Mouse (Mus musculus): ENCODE measurements around the gene Lmx1b. TPM values are rescaled to one million over a fixed set of nuclear protein-coding genes. Genes with fewer than 3 reads are reported as not detected.
A peak's percentile ranks its signal among the peaks of the same experiment; 100 is the strongest.

Gene Lmx1b
- total RNA-seq, 1 experiment from 2014 or later: not detected

DNA sequence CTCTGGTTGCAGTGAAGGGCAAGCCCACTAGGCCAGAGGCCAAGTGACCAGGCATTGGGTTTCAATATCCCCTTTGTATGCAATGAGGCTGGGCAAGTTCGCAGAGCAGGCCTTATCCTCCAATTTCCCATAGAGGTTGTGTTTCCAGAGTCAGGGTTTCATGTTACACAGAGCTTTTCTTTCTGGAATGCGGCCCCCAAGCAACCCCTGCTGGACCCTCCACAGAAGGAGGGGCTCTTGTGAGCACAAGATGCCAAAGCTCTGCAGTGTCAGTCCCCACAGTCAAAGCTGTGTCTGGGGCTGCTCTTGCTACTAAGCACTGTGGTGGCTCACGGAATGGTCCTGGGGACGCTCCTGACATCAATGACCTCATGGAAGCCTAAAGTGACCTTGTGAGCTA lies 8.6 kb upstream of the Lmx1b start:
- ATAC-seq (replicated peaks in 1 of 2; ENCODE audit: insufficient read depth in 1 of 2, low FRiP score in 2 of 2, low TSS enrichment in 1 of 2, low read depth in 1 of 2, poor library complexity in 2 of 2, severe bottlenecking in 2 of 2): no peak

DNA sequence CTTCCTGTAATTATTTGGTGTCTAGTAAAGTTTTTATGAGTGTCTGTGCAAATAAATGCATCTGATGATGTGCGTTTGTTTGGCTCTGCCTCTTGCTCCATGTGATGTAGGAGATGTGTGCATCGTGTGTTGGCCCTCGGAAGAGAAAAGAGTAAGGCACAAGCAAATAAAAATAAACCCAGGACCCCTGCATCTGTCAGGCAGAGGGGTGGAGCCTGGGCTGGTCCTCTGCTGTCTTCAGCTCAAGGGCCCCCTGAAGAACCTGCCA lies 5.9 kb upstream of the Lmx1b start:
- no peak for ATAC-seq (replicated peaks in 1 of 2; ENCODE audit: insufficient read depth in 1 of 2, low FRiP score in 2 of 2, low TSS enrichment in 1 of 2, low read depth in 1 of 2, poor library complexity in 2 of 2, severe bottlenecking in 2 of 2)

DNA sequence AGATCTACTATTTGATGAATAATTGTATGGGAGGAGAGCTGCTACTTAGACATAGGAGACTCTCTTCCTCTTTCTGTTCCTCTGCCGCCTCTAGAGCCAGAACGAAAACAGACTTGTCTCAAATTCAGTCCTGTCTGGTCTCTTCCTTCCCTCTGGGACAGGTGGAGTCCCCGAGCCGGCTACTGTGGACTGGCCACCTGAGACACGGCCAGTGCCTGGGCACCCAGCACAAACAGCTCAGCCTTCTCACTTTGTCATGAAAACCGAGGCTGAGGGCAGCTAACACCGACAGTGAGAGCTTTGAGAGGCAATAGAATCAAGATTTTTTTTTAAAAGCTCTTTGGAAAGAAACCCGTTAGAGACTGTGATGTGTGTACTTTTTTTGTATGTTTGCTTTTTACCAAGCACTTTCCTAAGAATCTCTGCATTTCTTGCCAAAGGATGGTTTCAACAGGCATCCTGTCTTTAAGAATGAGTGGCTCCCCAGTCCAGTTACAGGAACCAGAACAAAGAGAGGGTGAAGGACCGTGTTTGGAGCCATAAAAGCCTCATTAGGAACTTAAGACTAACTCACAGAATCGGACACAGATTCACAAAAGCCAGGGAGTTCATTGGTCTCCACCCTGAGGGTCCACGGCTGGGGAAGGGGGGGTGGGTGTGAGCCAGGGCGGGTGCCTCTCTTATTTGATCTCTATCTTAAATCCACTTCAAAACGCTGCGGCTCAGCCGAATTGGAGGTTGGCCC lies 5.4 kb upstream of the Lmx1b start:
- no peak for ATAC-seq (replicated peaks in 1 of 2; ENCODE audit: insufficient read depth in 1 of 2, low FRiP score in 2 of 2, low TSS enrichment in 1 of 2, low read depth in 1 of 2, poor library complexity in 2 of 2, severe bottlenecking in 2 of 2)

DNA sequence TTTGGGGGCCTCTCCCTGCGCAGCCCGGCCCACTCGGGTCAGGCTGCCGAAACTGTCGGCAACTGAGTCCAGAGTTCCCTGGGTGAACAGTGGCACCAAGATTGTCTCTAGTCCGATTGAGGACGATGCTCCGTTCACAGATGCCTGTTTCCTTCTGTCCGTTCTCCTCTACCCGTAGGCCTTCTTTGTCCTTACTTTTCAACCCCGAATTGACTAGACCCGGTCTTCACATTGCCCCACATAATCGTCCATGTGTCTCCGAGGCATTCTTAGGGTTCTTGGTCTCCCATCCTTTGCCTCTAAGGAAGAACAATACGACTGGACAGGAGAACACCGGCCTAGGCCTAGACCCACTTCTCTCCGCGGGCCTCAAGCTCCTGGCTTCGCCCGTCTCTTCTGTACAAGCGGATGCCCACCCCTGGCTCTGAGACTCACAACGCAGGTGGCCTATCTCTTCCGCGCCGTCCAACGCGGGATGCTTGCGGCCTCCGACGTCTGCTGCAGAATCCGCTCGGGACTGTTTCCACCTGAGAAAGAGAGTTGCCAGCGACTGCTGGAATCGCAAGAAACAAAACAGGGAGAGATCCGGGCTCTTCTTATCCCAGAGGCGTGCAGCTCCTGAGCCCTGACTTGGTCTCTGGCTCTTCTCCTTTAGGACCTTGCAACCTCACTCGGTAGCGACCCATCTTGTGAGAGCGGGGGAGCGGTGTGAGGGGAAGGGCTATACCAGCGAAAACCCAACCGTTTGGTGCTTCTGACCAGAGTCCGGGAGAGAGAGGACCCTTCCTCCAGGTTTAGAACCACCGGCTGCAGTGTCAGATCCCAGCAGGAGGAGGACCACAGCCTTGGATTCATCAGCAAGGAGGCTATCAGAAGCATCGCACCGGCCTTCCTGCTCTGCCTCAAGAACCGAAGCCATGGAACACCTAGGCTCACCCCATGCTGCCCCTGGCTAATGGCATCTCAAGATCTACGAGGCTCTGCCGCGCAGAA lies 3.7 kb upstream of the Lmx1b start:
- ATAC-seq (replicated peaks in 1 of 2; ENCODE audit: insufficient read depth in 1 of 2, low FRiP score in 2 of 2, low TSS enrichment in 1 of 2, low read depth in 1 of 2, poor library complexity in 2 of 2, severe bottlenecking in 2 of 2): no peak

DNA sequence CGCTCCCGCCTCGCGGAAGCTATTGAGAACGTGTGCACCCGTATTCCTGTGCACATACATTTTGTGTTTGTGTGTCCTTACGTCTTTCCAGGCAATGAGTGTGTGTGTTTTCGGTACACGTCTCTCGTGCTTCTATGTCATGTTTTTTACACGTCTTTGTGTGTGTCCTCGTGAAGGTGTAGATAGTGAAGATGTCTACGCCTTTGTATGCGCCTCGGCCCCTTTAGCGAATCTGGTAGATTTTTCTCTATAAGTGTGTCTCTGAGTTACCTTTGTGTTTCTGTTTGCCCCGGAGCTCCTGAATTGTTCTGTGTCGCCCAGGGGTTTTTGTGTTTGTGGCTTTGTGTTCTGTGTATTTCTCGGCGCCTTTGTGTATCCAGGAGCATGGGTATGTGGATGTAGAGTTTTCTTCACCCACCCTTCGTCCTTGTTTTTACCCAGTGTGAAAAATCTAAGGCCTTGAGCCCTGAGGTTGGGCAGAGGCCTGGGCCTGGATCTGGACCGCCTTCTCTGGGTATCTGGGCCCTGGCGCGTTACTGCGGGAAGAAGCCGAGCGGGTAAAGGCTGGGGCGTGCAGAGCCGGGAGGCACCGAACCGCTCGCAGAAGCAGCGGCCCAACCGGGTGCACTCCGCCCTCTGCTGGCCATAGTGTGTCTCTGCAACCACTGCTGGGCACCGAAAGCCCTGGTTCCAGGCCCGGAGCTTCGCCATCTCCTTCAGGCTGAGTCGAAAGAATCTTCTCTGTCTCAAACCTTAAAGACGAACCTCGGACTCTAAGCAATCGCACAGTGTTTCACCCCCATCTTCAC lies 2.5 kb upstream of the Lmx1b start:
- peak; percentile 66 to 69; a peak in 3 of 4 replicates for ATAC-seq (replicated peaks in 1 of 2; ENCODE audit: insufficient read depth in 1 of 2, low FRiP score in 2 of 2, low TSS enrichment in 1 of 2, low read depth in 1 of 2, poor library complexity in 2 of 2, severe bottlenecking in 2 of 2)

DNA sequence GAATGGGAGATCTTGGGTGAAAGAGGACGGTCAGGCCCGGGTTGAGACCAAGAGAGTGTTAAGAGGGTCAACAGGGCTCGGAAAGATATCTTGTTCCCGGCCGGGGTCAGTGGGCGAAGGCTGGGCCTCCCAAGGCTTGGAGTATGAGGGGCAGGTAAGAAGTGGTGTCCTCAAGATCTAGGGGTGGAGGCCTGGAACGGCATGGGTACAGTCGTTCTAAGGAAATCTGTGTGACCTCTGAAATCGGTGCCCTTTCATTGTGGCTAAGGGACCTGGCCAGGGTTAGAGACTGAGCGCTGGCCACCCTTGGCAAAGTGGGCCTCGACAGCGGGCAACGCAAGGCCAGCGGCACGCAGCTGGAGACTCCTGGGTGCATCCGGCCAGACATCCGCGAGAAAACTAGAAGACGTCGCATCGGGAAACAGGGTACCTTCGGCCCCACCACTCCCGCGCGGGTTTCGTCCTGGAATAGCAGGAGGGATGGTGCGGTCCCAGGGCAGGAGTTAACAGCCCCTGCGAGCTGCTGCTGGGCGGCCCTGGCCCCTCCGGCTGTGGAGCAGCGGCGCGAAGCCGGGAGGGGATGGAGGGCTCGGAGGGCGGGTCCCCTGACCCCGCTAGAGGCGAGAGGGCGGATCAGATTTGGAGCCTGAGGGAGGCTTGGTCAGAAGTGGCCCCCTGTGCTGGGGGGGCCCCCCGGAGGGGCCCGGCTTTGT lies 1.7 kb upstream of the Lmx1b start:
- ATAC-seq (replicated peaks in 1 of 2; ENCODE audit: insufficient read depth in 1 of 2, low FRiP score in 2 of 2, low TSS enrichment in 1 of 2, low read depth in 1 of 2, poor library complexity in 2 of 2, severe bottlenecking in 2 of 2): no peak

DNA sequence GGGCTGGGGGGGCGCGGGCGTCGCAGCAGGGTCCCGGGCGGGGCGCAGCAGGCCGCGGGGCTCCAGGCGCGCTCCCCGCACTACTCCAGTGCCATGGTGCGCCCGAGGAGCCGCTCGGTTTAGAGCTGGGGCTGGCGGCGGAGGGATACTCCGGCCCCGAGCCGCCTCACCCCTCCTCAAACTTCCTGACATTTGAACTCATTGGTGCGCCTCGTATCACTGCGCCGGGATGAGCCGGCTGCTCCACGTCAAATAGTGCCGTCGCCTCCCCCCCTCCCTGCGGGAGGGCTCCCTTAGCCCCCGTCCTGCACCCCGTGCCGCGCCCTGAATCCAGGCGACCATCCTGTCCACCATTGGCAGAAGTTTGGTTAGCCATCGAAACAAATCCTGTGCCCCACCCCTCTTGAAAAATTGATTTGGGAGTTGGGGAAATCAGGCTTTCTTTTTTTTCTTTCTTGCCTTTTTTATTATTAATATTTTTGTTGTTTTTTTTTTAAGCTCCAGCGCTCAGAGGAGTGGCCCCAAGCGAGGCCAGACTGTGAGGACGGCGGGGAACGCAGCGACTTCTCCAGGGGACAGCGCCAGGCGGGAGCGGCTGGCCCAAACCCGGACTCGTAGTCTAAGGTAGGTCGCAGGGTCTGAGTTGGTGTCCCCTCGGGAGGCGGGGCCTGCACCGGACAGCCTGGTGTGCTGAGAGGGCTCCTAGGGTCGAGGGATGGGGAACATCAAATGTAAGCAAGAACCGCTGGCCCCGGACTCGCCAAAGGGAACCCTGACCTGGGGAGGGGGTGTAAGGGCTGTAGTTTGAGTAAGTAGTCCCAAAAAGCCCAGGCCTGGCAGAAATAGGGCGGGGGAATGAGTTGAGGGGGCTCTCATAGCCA lies 907 bp upstream of the Lmx1b start:
- no peak for ATAC-seq (replicated peaks in 1 of 2; ENCODE audit: insufficient read depth in 1 of 2, low FRiP score in 2 of 2, low TSS enrichment in 1 of 2, low read depth in 1 of 2, poor library complexity in 2 of 2, severe bottlenecking in 2 of 2)

DNA sequence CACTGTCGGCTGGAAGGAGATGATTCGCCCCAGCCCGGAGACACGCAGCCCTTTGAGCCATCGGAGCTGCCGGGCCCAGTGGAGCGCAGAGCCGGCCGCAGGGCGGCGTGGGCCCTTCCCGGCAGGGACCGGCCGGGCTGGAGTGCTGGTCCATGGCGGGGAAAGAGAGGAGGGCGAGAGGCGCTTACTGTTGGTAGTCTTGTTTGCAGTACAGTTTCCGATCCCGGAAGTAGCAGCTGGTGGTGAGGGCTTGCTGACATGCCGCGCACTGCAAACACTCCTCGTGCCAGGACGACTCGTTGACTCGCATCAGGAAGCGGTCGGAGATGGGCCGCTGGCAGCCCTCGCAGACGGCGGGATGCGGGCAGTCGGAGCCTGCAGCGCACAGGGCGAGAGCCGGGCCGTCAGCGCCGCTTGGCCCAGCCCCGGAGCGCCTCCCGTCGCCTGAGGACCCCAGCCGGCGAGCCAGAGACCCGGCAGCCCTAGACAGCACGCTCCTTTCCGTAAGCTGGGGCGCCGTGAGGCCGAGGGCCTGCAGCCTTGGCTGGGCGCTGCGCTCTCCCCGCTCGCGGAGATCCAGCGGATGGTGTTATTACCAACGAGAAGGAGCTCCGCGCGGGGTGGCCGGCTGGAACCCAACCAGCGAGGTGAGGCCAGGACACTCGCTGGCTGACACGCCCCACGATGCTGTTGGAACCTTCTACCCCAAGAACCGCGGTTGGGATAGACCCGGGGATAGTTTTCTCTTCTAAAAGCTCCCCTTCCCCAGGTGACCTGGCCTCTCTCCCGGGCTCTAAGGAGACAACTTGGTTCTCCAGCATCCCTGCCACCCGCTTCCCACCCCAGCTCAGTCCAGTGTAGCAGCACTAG lies 775 bp downstream of the Lmx1b start:
- ATAC-seq (replicated peaks in 1 of 2; ENCODE audit: insufficient read depth in 1 of 2, low FRiP score in 2 of 2, low TSS enrichment in 1 of 2, low read depth in 1 of 2, poor library complexity in 2 of 2, severe bottlenecking in 2 of 2): peak in 1 of 2 experiments; percentile 33; a peak in 2 of 4 replicates

DNA sequence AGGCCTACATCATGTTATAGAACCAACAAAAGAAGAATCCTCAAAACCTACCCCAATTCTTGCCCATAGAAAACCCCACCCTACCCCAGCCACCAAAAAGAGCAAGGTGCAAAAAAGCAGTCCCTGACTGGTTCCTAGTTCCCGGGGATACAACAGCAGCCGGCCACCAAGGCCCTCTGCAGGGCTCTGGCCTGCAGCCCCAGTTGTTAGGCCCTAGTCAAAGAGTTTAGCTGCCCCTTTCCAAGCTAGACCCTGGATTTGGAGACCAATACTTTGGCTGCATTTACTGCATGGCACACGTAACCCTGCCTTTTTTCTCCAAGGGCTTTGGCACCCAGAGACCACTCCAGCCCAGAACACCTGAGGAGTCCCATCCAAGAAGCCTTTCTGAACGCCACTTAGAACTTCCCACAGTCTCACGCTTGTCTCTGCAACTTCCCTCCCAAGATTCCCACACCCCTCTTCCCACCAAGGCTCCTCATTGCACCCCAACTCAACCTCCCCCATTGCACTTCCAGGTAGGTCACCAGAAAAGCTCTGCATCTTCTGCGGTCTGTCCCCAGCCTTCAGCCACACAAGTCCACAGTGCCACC lies 2.1 kb downstream of the Lmx1b start:
- ATAC-seq (replicated peaks in 1 of 2; ENCODE audit: insufficient read depth in 1 of 2, low FRiP score in 2 of 2, low TSS enrichment in 1 of 2, low read depth in 1 of 2, poor library complexity in 2 of 2, severe bottlenecking in 2 of 2): no peak

DNA sequence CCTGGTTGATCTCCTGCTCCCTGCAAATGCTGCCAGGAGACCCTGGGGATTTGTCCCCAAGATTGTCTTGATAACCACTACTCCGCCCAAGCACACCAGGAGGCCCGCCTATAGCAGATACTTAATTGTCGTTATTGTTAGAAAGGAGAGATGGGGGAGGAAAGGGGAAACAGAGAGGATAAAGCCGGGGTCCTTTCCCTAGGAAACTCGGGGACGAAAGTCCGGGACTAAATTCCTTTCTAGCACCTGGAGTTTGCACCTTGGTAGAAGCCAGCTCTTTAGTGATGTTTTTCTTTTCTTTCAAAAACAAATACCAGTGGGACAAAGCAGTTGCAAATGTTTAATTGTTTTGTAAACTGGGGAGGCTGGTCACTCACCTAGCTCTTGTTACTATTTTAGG lies 3.0 kb downstream of the Lmx1b start:
- no peak for ATAC-seq (replicated peaks in 1 of 2; ENCODE audit: insufficient read depth in 1 of 2, low FRiP score in 2 of 2, low TSS enrichment in 1 of 2, low read depth in 1 of 2, poor library complexity in 2 of 2, severe bottlenecking in 2 of 2)

DNA sequence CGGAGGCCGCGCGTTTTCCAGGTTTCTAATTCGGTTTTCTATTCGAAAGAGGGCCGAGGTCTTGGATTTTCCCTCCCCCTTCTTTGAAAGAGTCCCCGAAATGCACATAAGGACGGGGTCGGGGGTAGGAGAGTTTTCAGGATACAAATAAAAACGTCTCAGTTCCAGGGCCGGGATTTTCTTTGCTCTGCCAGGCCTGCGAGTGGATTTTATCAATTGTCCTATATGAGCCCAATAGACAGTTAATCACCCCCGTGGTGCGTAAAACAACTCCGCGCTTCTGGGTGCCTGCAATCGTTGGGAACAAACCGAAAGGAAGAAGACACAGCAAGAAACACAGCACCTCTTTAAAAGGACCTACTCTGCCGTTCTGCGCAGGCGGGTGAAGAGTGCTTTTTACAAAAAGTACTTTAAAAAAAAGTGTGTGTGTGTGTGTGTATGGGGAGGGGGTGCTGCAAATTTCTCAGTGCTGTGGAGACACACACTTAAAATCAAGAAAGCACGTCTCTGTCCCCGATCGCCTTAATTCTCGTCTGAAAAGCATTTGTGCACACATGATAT lies 3.6 kb downstream of the Lmx1b start:
- no peak for ATAC-seq (replicated peaks in 1 of 2; ENCODE audit: insufficient read depth in 1 of 2, low FRiP score in 2 of 2, low TSS enrichment in 1 of 2, low read depth in 1 of 2, poor library complexity in 2 of 2, severe bottlenecking in 2 of 2)

DNA sequence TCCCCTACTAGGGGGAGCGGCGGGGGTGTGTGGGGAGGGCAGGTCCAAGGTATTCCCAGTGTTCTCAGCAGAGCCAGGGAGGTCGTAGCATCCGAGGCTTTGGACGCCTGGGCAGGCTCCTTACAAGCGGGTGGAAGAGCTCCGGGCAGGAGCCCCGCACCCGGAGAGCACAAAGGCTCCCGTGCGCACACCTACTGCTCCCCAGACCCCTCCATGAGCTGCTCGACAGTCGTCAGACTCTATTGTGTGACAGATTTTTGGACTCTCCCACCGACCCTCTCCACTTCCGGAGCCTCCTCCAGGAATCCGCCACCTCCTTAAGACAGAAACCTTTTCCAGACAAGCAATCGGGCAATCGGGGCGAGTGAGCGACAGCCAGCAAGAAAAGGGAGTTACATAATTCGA lies 4.2 kb downstream of the Lmx1b start:
- no peak for ATAC-seq (replicated peaks in 1 of 2; ENCODE audit: insufficient read depth in 1 of 2, low FRiP score in 2 of 2, low TSS enrichment in 1 of 2, low read depth in 1 of 2, poor library complexity in 2 of 2, severe bottlenecking in 2 of 2)

DNA sequence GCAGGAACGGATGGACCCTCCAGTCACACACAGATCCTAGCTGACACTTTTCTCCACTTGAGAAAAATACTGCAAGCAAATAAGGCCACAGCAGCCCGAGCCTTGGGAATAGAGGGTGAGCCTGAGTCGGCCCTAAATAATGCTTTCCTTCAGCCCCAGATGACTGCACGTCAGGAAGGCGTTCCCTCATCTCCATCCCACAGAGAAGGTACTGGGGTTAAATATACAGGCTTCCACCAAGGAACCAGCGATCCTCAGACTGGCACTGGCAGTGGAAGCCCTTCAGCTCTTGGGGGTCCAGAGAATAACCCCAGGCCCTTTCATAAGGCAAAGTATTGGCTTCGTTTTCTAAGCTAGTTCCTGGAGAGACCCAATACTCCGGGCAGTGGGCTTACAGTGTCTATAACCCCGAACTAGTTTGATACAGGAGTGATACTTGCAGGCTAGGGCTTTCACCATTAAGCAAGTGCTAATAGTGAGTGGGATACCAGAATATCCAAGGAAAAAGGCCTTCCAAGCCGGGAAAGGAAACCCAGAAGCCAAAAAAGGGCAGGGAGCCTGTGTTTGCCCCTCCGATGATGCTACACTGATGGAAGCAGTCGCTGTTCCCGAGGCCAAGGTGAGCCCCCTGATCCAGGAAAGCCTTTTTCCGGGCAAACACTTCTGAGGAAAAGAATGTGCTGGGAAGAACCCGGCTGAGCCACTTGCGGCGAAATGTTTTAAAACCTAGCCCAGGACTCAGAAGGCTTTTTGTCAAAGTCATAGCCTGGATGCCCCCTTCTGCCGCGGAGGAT lies 4.8 kb downstream of the Lmx1b start:
- ATAC-seq (replicated peaks in 1 of 2; ENCODE audit: insufficient read depth in 1 of 2, low FRiP score in 2 of 2, low TSS enrichment in 1 of 2, low read depth in 1 of 2, poor library complexity in 2 of 2, severe bottlenecking in 2 of 2): no peak

DNA sequence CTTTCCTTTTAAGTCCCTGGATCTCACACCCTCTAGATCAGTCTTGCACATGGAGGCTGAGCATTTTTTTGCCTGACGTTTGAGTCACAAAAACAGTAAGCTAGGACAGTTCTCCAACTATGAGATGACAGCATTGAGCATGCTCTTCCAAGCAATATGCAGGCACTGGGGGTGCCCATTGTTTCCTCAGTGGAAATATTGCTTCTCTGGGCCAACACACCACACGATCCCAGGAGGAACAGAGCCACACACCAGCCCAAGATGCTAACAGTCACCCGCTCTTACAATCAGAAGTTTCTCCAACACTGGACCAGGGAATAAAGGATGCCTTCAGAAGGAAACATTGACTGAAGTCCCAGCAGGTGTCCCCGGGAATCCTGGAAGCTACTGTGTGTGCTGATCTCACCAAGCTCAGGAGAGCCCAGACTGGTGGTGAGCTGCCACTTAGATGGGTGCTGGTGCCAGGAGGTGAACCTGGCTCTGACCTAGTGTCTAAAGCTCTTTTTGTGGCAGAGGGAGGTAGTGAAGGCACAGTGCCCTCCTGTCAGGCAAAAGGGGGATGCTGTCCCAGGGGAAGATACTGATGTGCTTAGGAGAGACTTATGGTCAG lies 5.7 kb downstream of the Lmx1b start:
- no peak for ATAC-seq (replicated peaks in 1 of 2; ENCODE audit: insufficient read depth in 1 of 2, low FRiP score in 2 of 2, low TSS enrichment in 1 of 2, low read depth in 1 of 2, poor library complexity in 2 of 2, severe bottlenecking in 2 of 2)
